Comparison of ENCODE assay signal across 8 mouse cellular contexts in the genomic region with DNA sequence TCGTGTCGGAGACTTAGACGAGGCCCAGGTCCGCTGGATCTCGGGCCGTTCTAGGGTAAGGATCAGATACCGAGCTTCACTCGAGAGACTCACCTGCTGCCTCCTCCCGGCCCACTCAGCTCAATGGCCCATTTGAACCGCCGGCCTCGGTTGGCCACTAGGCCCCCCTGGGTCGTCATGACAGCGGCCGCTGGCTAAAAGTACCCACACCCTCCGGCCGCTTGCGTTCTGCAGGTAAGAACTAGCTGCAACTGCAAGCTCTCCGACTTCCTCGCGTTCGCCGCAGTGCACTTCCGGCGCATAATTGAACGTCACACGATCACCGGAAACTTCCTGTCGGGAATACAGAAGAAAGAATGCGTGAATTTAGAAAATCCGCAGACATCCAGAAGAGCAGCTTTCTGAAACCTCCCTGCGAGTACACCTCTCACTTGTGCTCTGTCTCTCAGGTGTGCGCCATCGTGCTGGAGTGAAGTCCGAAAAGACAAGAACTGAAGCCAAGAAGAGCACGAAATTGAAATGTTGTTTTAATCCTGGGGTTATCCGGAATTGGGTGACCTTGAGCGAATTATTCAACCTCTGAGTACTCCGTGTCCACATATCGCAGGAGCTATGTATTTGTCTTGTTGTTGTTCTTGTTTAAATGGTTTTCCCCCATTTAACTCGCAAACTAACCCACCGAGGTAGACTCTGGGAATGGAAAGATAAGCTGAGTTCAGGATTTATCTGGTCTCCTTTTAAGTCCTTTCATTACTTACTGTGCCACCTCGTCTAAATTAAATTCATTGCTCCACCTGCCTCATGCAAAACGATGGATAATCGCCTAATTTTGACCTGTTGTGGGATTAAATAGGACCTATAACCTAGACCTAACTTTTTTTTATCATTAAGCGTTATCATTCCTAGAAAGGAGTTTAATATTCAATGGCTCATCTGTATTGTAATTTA. TPM values are rescaled to one million over a fixed set of nuclear protein-coding genes. Genes with fewer than 3 reads are reported as not detected.
A peak's percentile ranks its signal among the peaks of the same experiment; 100 is the strongest.
DNase-seq lines count a peak whose midpoint lies in the region; ATAC-seq and TF ChIP-seq lines count a peak whose summit lies in the region.

A gene (minus strand): TSS at position 302 of the 948 bp plus-strand sequence.

- peak within 1 kb of the TSS; percentile 86 for H3K9ac ChIP-seq in forebrain, postnatal 0 days
- H3K9ac ChIP-seq in lung, embryonic 15.5 days, result peak within 1 kb of the TSS; percentile 88

- H3K4me3 ChIP-seq in G1E (ENCODE audit: low read depth, low read length), result peak within 1 kb of the TSS; percentile 92
- H3K4me3 ChIP-seq in forebrain, postnatal 0 days (ENCODE audit: low read depth, low read length), result peak within 1 kb of the TSS; percentile 95
- peak within 1 kb of the TSS; percentile 81 for H3K4me3 ChIP-seq in lung, embryonic 15.5 days

- peak within 1 kb of the TSS; percentile 92 for H3K27ac ChIP-seq in forebrain, postnatal 0 days (ENCODE audit: low read depth, low read length)
- peak within 1 kb of the TSS; percentile 82 for H3K27ac ChIP-seq in lung, embryonic 15.5 days

- no peak for TF ChIP-seq CTCF in G1E (IDR thresholded peaks at IDR 0.05; ENCODE audit: low read depth, low read length)
- no peak for TF ChIP-seq CTCF in forebrain, postnatal 0 days (IDR thresholded peaks at IDR 0.05; ENCODE audit: low read depth)

- no peaks in the 10 kb centered on the region for H3K27me3 ChIP-seq in G1E (ENCODE audit: insufficient read depth, low read length)
- H3K27me3 ChIP-seq in forebrain, postnatal 0 days (ENCODE audit: insufficient read depth, low read length), result no peaks in the 10 kb centered on the region; the same call in 1 of the 2 replicates
- H3K27me3 ChIP-seq in lung, embryonic 15.5 days, result no peaks in the 10 kb centered on the region

- H3K4me1 ChIP-seq in G1E (ENCODE audit: insufficient read depth, low read depth, low read length), result peaks cover 23% of the 10 kb centered on the region
- peaks cover 9% of the 10 kb centered on the region; the same call in 1 of the 2 replicates for H3K4me1 ChIP-seq in forebrain, postnatal 0 days (ENCODE audit: insufficient read depth)
- peaks cover 13% of the 10 kb centered on the region for H3K4me1 ChIP-seq in lung, embryonic 15.5 days

- peaks cover 31% of the 10 kb centered on the region for H3K36me3 ChIP-seq in G1E (replicated peaks)
- H3K36me3 ChIP-seq in forebrain, postnatal 0 days (ENCODE audit: insufficient read depth), result peaks cover 7% of the 10 kb centered on the region
- H3K36me3 ChIP-seq in lung, embryonic 15.5 days, result peaks cover 17% of the 10 kb centered on the region

- peak within 1 kb of the TSS; percentile 91 for H3K4me2 ChIP-seq in forebrain, postnatal 0 days (ENCODE audit: low read depth)
- peak within 1 kb of the TSS; percentile 75 for H3K4me2 ChIP-seq in lung, embryonic 15.5 days

- DNase-seq in G1E (ENCODE audit: low spot score), result peak; percentile 44
- peak; percentile 93 to 94 for DNase-seq in cerebellum, adult 18-20 months
- DNase-seq in forebrain, postnatal 0 days, result peak; percentile 95
- DNase-seq in heart, postnatal 4 days, result peak; percentile 92
- peak; percentile 86 to 91 for DNase-seq in layer of hippocampus, adult 8-10 months (ENCODE audit: low spot score in 2 of 2)
- DNase-seq in ovary, adult 18-20 months (ENCODE audit: low spot score), result peak; percentile 75
- DNase-seq in thymus, postnatal 0 days (ENCODE audit: low spot score), result peak; percentile 90

- peak; percentile 78 for ATAC-seq in G1E (ENCODE audit: extremely low read depth, insufficient number of reproducible peaks, low FRiP score, poor library complexity, severe bottlenecking)
- peak; percentile 94 for ATAC-seq in forebrain, postnatal 0 days
- ATAC-seq in lung, embryonic 15.5 days (ENCODE audit: borderline replicate concordance, extremely low read depth, low FRiP score, low TSS enrichment), result peak; percentile 83

- 2% methylated on average over 46 of the region's 46 CpGs for WGBS in forebrain, postnatal 0 days
- WGBS in lung, embryonic 15.5 days, result 1% methylated on average over 46 of the region's 46 CpGs

- no peaks in the 10 kb centered on the region for H3K9me3 ChIP-seq in G1E (replicated peaks)
- H3K9me3 ChIP-seq in forebrain, postnatal 0 days (ENCODE audit: low read length), result no peaks in the 10 kb centered on the region
- H3K9me3 ChIP-seq in lung, embryonic 15.5 days, result no peaks in the 10 kb centered on the region

RNA-seq across cellular contexts. Expression of the gene that starts here (rescaled TPM):
- total RNA-seq in G1E (2014; fragmentation: Nextera tagmentation), result 111 and 115 TPM in 2 replicates
- total RNA-seq in G1E (2017), result 53.7 and 59.8 TPM in 2 replicates
- 30.9 and 34.5 TPM in 2 replicates for polyA plus RNA-seq in G1E (2012)
- total RNA-seq in forebrain, postnatal 0 days (2014; rRNA removed), result 92.5 and 96.0 TPM in 2 replicates
- polyA plus RNA-seq in forebrain, postnatal 0 days (2015; fragmentation: Nextera tagmentation; extraction: Ambion mirVana), result 216 and 251 TPM in 2 replicates
- 10 to 100 TPM; 57.4 to 61.0 TPM for total RNA-seq in heart, postnatal 4 days (2021)
- 100 to 1,000 TPM; 125 to 129 (median 127) TPM for total RNA-seq in layer of hippocampus, adult 8-10 months (2022)
- polyA plus RNA-seq in lung, embryonic 15.5 days (2015; fragmentation: Nextera tagmentation; extraction: Ambion mirVana), result 107 and 113 TPM in 2 replicates
- 123 and 127 TPM in 2 replicates for polyA plus RNA-seq in thymus, postnatal 0 days (2015; fragmentation: Nextera tagmentation; extraction: Ambion mirVana)

Comparison
In these comparisons a context has a peak if more than half of its experiments do, and no peak if none do; other contexts are left out.
1. Peak in every context shown above with its lines: DNase-seq, ATAC-seq, H3K4me3 ChIP-seq and H3K27ac ChIP-seq.
2. DNase-seq: peak in every context shown above with its lines; median percentile 95 in forebrain, postnatal 0 days; 94 in cerebellum, adult 18-20 months; 92 in heart, postnatal 4 days; 90 in thymus, postnatal 0 days; 88 in layer of hippocampus, adult 8-10 months; 75 in ovary, adult 18-20 months; 44 in G1E.